Mouse (Mus musculus) heart, embryonic 13.5 days (tissue): Measurements from ENCODE around the gene Ang4. TPM values are rescaled to one million over a fixed set of nuclear protein-coding genes. Genes with fewer than 3 reads are reported as not detected.
"Not testable (repeated sequence)": the region's sequence is repeated elsewhere in the genome, so short reads cannot be mapped to it uniquely, and the experiment has no call there.

ENCODE experiments used
- ATAC-seq: fragments of 200-750 bp; cut with Nextera tagmentation; 2 replicates; pipeline ENCODE4 v1.8.0; 2017; ENCODE audit warnings: moderate TSS enrichment; ENCODE audit not compliant: insufficient number of reproducible peaks, low FRiP score, low TSS enrichment; ENCODE audit errors: extremely low read depth
- H3K27ac ChIP-seq: fragments of 300-500 bp; sonication (generic); replicated peaks from 2 replicates; pipeline ENCODE4 v1.5.1; 2015; ENCODE audit warnings: moderate library complexity, mild to moderate bottlenecking, inconsistent platforms
- H3K27me3 ChIP-seq: fragments of 300-500 bp; sonication (generic); replicated peaks from 2 replicates; pipeline ENCODE4 v1.6.1; 2015; ENCODE audit warnings: mild to moderate bottlenecking, inconsistent platforms
- H3K36me3 ChIP-seq: fragments of 300-500 bp; sonication (generic); 2 replicates; pipeline ENCODE4 v1.6.1; 2015; ENCODE audit warnings: mild to moderate bottlenecking, inconsistent platforms
- H3K4me1 ChIP-seq: fragments of 300-500 bp; sonication (generic); 2 replicates; pipeline ENCODE4 v1.6.1; 2015; ENCODE audit warnings: inconsistent platforms
- H3K4me2 ChIP-seq: fragments of 300-500 bp; sonication (generic); 2 replicates; pipeline ENCODE4 v1.6.1; 2015; ENCODE audit warnings: inconsistent platforms, mild to moderate bottlenecking, moderate library complexity
- H3K4me3 ChIP-seq: fragments of 300-500 bp; sonication (generic); 2 replicates; pipeline ENCODE4 v1.5.1; 2015; ENCODE audit warnings: moderate library complexity, mild to moderate bottlenecking, inconsistent platforms
- H3K9ac ChIP-seq: fragments of 300-500 bp; sonication (generic); 2 replicates; pipeline ENCODE4 v1.6.1; 2015; ENCODE audit warnings: inconsistent platforms, mild to moderate bottlenecking, moderate library complexity
- H3K9me3 ChIP-seq: fragments of 300-500 bp; sonication (generic); 2 replicates; pipeline ENCODE4 v1.6.1; 2016; ENCODE audit warnings: inconsistent platforms
- WGBS: fragments of 180-500 bp; shearing (Covaris S2); methylation state at CpG from one replicate; pipeline ENCODE4 v1.1.7; 2015; ENCODE audit warnings: mixed read lengths; 5-methylcytosine and 5-hydroxymethylcytosine counted together
- polyA plus RNA-seq: library from polyadenylated mRNA; unstranded; fragments of >200 nt; fragmentation: Nextera tagmentation; extraction: Ambion mirVana; gene quantifications from 2 replicates; pipeline ENCODE4 v1.2.1, GENCODE M21; 2015

Ang4 gene
- polyA plus RNA-seq, result not detected in 2 replicates

- no peaks in the 10 kb centered on the region for H3K4me1 ChIP-seq
- no peak within 1 kb of the TSS for H3K9ac ChIP-seq
- no peaks in the 10 kb centered on the region for H3K27me3 ChIP-seq
- ATAC-seq, result no peak
- 76% methylated on average over 5 of the region's 5 CpGs for WGBS
- no peak within 1 kb of the TSS for H3K4me3 ChIP-seq
- no peak within 1 kb of the TSS for H3K27ac ChIP-seq
- no peak within 1 kb of the TSS for H3K4me2 ChIP-seq
- no peaks in the 10 kb centered on the region for H3K36me3 ChIP-seq
- no peaks in the 10 kb centered on the region for H3K9me3 ChIP-seq
Observed at GRCm38 (mm10) chr14:51773490-51773889, at the start of gene Ang4. Ang4 (minus strand) TSS chr14:51773590.

GRCm38 (mm10) chr14:51799746-51800145 is 26.4 kb upstream of the Ang4 start, which contains the start of gene AY358078:
AY358078 (plus strand) TSS chr14:51800046.
- Histone ChIP-seq H3K4me1 (no peaks in the 10 kb centered on the region), H3K27ac (no peak within 1 kb of the TSS), H3K9ac (no peak within 1 kb of the TSS), H3K4me3 (no peak within 1 kb of the TSS), H3K27me3 (no peaks in the 10 kb centered on the region), H3K9me3 (no peaks in the 10 kb centered on the region), H3K4me2 (no peak within 1 kb of the TSS), H3K36me3 (no peaks in the 10 kb centered on the region)
- no peak for ATAC-seq
- WGBS, result 76% methylated on average over 2 of the region's 2 CpGs

- WGBS, result 64% methylated on average over 2 of the region's 2 CpGs
- Histone ChIP-seq H3K4me3 (no peak overlapping the region), H3K4me2 (no peak overlapping the region), H3K36me3 (no peaks in the 10 kb centered on the region), H3K27me3 (no peaks in the 10 kb centered on the region), H3K9ac (no peak overlapping the region), H3K27ac (no peak overlapping the region), H3K4me1 (no peaks in the 10 kb centered on the region), H3K9me3 (no peaks in the 10 kb centered on the region)
- no peak for ATAC-seq
Observed at GRCm38 (mm10) chr14:51794106-51794505, 20.7 kb upstream of the Ang4 start.

GRCm38 (mm10) chr14:51789196-51789595 is 15.8 kb upstream of the Ang4 start:
- Histone ChIP-seq H3K9ac (no peak overlapping the region), H3K36me3 (no peaks in the 10 kb centered on the region), H3K27me3 (no peaks in the 10 kb centered on the region), H3K4me3 (no peak overlapping the region), H3K9me3 (no peaks in the 10 kb centered on the region), H3K27ac (no peak overlapping the region), H3K4me2 (no peak overlapping the region), H3K4me1 (peaks cover 11% of the 10 kb centered on the region)
- 74% methylated on average over 2 of the region's 2 CpGs for WGBS
- no peak for ATAC-seq

- no peak for ATAC-seq
- no peaks in the 10 kb centered on the region for H3K9me3 ChIP-seq
- H3K27me3 ChIP-seq, result no peaks in the 10 kb centered on the region
- no peaks in the 10 kb centered on the region for H3K36me3 ChIP-seq
- H3K9ac ChIP-seq, result no peak overlapping the region
- H3K4me2 ChIP-seq, result no peak overlapping the region
- H3K4me3 ChIP-seq, result no peak overlapping the region
- no peak overlapping the region for H3K27ac ChIP-seq
- H3K4me1 ChIP-seq, result peaks cover 11% of the 10 kb centered on the region
- 61% methylated on average over 5 of the region's 5 CpGs for WGBS
Observed at GRCm38 (mm10) chr14:51787061-51787460, 13.7 kb upstream of the Ang4 start.

GRCm38 (mm10) chr14:51786335-51786734 is 12.9 kb upstream of the Ang4 start:
- peaks cover 11% of the 10 kb centered on the region for H3K4me1 ChIP-seq
- no peak overlapping the region for H3K9ac ChIP-seq
- no peak; the same call in 1 of the 2 replicates for ATAC-seq
- H3K36me3 ChIP-seq, result no peaks in the 10 kb centered on the region
- H3K27me3 ChIP-seq, result no peaks in the 10 kb centered on the region
- WGBS, result 60% methylated on average over 4 of the region's 4 CpGs
- H3K9me3 ChIP-seq, result no peaks in the 10 kb centered on the region
- H3K27ac ChIP-seq, result no peak overlapping the region
- no peak overlapping the region for H3K4me2 ChIP-seq
- no peak overlapping the region for H3K4me3 ChIP-seq

- Histone ChIP-seq H3K4me1 (no peaks in the 10 kb centered on the region), H3K4me3 (no peak overlapping the region), H3K9ac (no peak overlapping the region), H3K27me3 (no peaks in the 10 kb centered on the region), H3K4me2 (no peak overlapping the region), H3K36me3 (no peaks in the 10 kb centered on the region), H3K9me3 (no peaks in the 10 kb centered on the region), H3K27ac (no peak overlapping the region)
- ATAC-seq, result no peak
- WGBS, result 56% methylated on average over 4 of the region's 4 CpGs
Observed at GRCm38 (mm10) chr14:51778865-51779481, 5.6 kb upstream of the Ang4 start.

GRCm38 (mm10) chr14:51777791-51778190 is 4.4 kb upstream of the Ang4 start:
- Histone ChIP-seq H3K4me3 (no peak overlapping the region), H3K9me3 (no peaks in the 10 kb centered on the region), H3K4me2 (no peak overlapping the region), H3K4me1 (no peaks in the 10 kb centered on the region), H3K27me3 (no peaks in the 10 kb centered on the region), H3K36me3 (no peaks in the 10 kb centered on the region), H3K9ac (no peak overlapping the region), H3K27ac (no peak overlapping the region)
- no peak for ATAC-seq
- WGBS, result 86% methylated on average over 1 of the region's 1 CpGs

- not testable (repeated sequence) for H3K4me2 ChIP-seq, H3K4me3 ChIP-seq, H3K36me3 ChIP-seq, H3K9ac ChIP-seq, H3K9me3 ChIP-seq, H3K27me3 ChIP-seq, H3K27ac ChIP-seq, ATAC-seq, H3K4me1 ChIP-seq
- 67% methylated on average over 1 of the region's 1 CpGs for WGBS
Observed at GRCm38 (mm10) chr14:51771378-51771777, 2.0 kb downstream of the Ang4 start.

GRCm38 (mm10) chr14:51755944-51756343 is 17.4 kb downstream of the Ang4 start:
- Histone ChIP-seq H3K4me3 (no peak overlapping the region), H3K4me2 (no peak overlapping the region), H3K36me3 (no peaks in the 10 kb centered on the region), H3K9me3 (no peaks in the 10 kb centered on the region), H3K27ac (no peak overlapping the region), H3K9ac (no peak overlapping the region), H3K27me3 (no peaks in the 10 kb centered on the region), H3K4me1 (no peaks in the 10 kb centered on the region)
- ATAC-seq, result no peak
- 62% methylated on average over 2 of the region's 2 CpGs for WGBS

GRCm38 (mm10) chr14:51740347-51741170 is 32.8 kb downstream of the Ang4 start:
- Histone ChIP-seq H3K36me3 (no peaks in the 10 kb centered on the region), H3K4me1 (peaks cover 12% of the 10 kb centered on the region), H3K27me3 (peaks cover 63% of the 10 kb centered on the region), H3K4me3 (peak overlapping the region; percentile 57), H3K9me3 (no peaks in the 10 kb centered on the region), H3K4me2 (peak overlapping the region; percentile 93), H3K9ac (peak overlapping the region; percentile 69), H3K27ac (no peak overlapping the region)
- WGBS, result under 1% methylated on average over 42 of the region's 42 CpGs
- no peak for ATAC-seq
